Mouse (Mus musculus) embryonic facial prominence, embryonic 10.5 days (tissue): ENCODE measurements around the gene Lama2. TPM values are rescaled to one million over a fixed set of nuclear protein-coding genes. Genes with fewer than 3 reads are reported as not detected.

ENCODE experiments used
- DNase-seq: peaks from one replicate; pipeline ENCODE4 v3.0.0-alpha.2; 2017; ENCODE audit warnings: low spot score
- H3K27ac ChIP-seq: fragments of 300-500 bp; sonication (generic); replicated peaks from 2 replicates; pipeline ENCODE4 v1.5.1; 2016; ENCODE audit warnings: mild to moderate bottlenecking
- H3K27me3 ChIP-seq: fragments of 300-500 bp; sonication (generic); replicated peaks from 2 replicates; pipeline ENCODE4 v1.6.1; 2016; ENCODE audit warnings: low read depth, mild to moderate bottlenecking; ENCODE audit not compliant: poor library complexity, severe bottlenecking
- H3K36me3 ChIP-seq: fragments of 300-500 bp; sonication (generic); replicated peaks from 2 replicates; pipeline ENCODE4 v1.6.1; 2016; ENCODE audit warnings: mild to moderate bottlenecking, moderate library complexity
- H3K4me1 ChIP-seq: fragments of 300-500 bp; sonication (generic); 2 replicates; pipeline ENCODE4 v1.6.1; 2016
- H3K4me3 ChIP-seq: fragments of 300-500 bp; sonication (generic); 2 replicates; pipeline ENCODE4 v1.5.1; 2016; ENCODE audit warnings: mild to moderate bottlenecking, moderate library complexity
- H3K9me3 ChIP-seq: fragments of 300-500 bp; sonication (generic); 2 replicates; pipeline ENCODE4 v1.6.1; 2016; ENCODE audit warnings: mild to moderate bottlenecking
- WGBS: fragments of 180-500 bp; shearing (Covaris S2); methylation state at CpG from one replicate; pipeline ENCODE4 v1.1.7; 2016; 5-methylcytosine and 5-hydroxymethylcytosine counted together
- polyA plus RNA-seq: library from polyadenylated mRNA; unstranded; fragments of >200 nt; fragmentation: Nextera tagmentation; extraction: Ambion mirVana; gene quantifications from 2 replicates; pipeline ENCODE4 v1.2.1, GENCODE M21; 2016

Gene Lama2
- polyA plus RNA-seq, 1 experiment from 2014 or later = 9.6 TPM

- peak; percentile 40 for DNase-seq
- WGBS = 43% methylated on average over 7 of the region's 7 CpGs
- Histone ChIP-seq H3K4me3 (no peak overlapping the region), H3K9me3 (0 out of 2 replicates have a peak, but pooled peaks cover 3% of the 10 kb centered on the region), H3K27me3 (no peaks in the 10 kb centered on the region), H3K36me3 (no peaks in the 10 kb centered on the region), H3K4me1 (0 out of 2 replicates have a peak, but pooled peaks cover 3% of the 10 kb centered on the region), H3K27ac (no peak overlapping the region)
Measured at GRCm38 (mm10) chr10:27344278-27344677, 275.3 kb downstream of the Lama2 start.

DNA sequence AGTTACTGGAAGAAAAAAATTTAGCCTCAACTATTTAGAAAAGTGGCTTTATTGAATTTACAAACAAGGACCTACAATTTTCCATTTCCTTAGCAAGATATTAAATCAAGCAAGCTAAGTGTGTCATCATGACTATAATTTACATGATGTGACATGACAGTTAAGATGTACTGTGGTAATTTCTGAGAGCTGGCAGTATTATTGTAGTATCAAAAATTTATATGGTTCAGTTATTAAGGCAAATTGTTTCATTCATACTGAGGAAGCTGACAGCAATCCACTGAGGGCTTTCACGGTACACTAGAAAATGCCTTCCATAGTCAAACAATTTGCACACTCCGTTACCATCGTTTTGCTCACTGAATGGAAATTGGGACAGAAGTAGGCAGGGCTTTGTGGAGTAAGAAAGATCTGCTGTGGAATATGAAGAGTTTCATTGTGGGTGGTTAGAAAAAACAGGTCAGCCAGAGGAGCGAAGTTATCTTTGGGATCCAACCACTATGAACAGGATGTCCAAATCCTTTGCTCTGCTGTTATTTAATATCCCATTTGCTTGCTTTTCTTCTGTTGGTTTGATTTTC, 297.1 kb downstream of the Lama2 start:
- Histone ChIP-seq H3K9me3 (no peaks in the 10 kb centered on the region), H3K36me3 (no peaks in the 10 kb centered on the region), H3K27ac (no peak overlapping the region), H3K4me1 (no peaks in the 10 kb centered on the region), H3K27me3 (no peaks in the 10 kb centered on the region), H3K4me3 (no peak overlapping the region)
- no peak for DNase-seq
- 89% methylated on average over 4 of the region's 4 CpGs for WGBS

DNA sequence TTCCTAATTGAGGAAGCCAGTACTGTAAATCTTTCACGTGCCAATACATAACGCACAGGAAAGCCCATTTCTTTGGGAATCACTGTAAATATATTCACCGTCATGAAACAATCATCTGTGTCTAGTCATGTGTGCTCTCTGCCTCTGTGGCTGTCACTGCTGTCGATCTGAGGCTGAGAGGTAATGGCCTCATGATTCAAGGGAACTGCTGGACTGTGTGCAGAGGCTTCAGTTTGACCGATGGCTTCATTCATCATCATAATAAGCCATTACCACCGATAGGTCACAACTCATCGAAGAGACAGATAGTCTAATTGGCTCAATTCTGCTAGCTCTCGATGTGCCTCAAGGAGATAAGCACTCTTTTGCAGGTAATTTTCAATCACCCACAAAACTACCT, 312.1 kb downstream of the Lama2 start:
- Histone ChIP-seq H3K27me3 (no peaks in the 10 kb centered on the region), H3K9me3 (no peaks in the 10 kb centered on the region), H3K36me3 (no peaks in the 10 kb centered on the region), H3K4me3 (no peak overlapping the region), H3K4me1 (no peaks in the 10 kb centered on the region), H3K27ac (no peak overlapping the region)
- no peak for DNase-seq
- 87% methylated on average over 8 of the region's 8 CpGs for WGBS

- no peak for DNase-seq
- H3K27ac ChIP-seq = no peak overlapping the region
- no peak overlapping the region for H3K4me3 ChIP-seq
- WGBS = 74% methylated on average over 3 of the region's 3 CpGs
- H3K36me3 ChIP-seq = no peaks in the 10 kb centered on the region
- H3K9me3 ChIP-seq = no peaks in the 10 kb centered on the region
- no peaks in the 10 kb centered on the region for H3K27me3 ChIP-seq
- H3K4me1 ChIP-seq = no peaks in the 10 kb centered on the region
Measured at GRCm38 (mm10) chr10:27305301-27305700, 314.3 kb downstream of the Lama2 start.

- H3K36me3 ChIP-seq = no peaks in the 10 kb centered on the region
- peaks cover 7% of the 10 kb centered on the region; the same call in 1 of the 2 replicates for H3K4me1 ChIP-seq
- DNase-seq = no peak
- H3K9me3 ChIP-seq = no peaks in the 10 kb centered on the region
- H3K27ac ChIP-seq = no peak overlapping the region
- WGBS = 51% methylated on average over 10 of the region's 10 CpGs
- no peaks in the 10 kb centered on the region for H3K27me3 ChIP-seq
- H3K4me3 ChIP-seq = no peak overlapping the region
Measured at GRCm38 (mm10) chr10:27285098-27285860, 334.3 kb downstream of the Lama2 start.

DNA sequence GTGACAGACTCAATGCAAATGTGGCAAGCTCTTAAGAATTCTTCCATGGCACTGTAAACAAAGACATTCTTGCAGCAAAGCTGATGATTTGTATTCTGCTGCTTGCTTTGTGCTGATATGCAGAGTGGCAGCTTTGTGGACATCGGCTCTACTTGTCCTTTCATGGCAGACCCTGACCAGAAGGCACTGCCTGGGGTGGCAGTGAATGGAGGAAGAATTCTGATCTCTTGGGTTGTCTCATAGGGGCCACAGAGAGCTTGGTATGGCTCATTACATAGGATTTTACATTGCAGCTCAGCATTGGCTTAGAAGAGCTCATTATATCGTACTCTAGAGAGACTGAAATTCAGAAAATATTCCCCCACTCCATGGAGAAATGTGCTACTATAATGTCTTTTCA, 352.1 kb downstream of the Lama2 start:
- Histone ChIP-seq H3K36me3 (no peaks in the 10 kb centered on the region), H3K27me3 (no peaks in the 10 kb centered on the region), H3K4me1 (no peaks in the 10 kb centered on the region), H3K27ac (no peak overlapping the region), H3K9me3 (no peaks in the 10 kb centered on the region), H3K4me3 (no peak overlapping the region)
- no peak for DNase-seq
- WGBS = 70% methylated on average over 2 of the region's 2 CpGs

GRCm38 (mm10) chr10:27265812-27266211, 353.7 kb downstream of the Lama2 start:
- no peak for DNase-seq

DNA sequence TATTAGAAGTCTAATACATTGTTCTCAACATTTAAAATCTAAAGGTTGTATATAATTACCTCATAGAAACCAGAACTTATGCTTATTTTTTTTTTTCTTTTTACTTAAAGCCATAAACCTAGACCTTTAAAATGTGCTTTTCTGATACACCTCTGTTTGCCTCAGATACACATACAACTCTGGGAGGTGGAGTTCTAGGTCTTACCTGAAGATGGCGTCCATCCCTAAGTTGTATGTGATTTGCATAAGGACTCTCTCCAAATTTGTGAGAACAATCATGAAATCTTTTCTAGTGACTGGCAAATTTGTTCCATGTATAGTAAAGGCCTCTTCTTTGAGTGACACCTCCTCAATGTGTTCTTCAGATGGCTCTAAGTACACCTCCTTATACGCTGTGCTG, 354.8 kb downstream of the Lama2 start:
- H3K4me1 ChIP-seq = no peaks in the 10 kb centered on the region
- DNase-seq = no peak
- 51% methylated on average over 2 of the region's 2 CpGs for WGBS

More at GRCm38 (mm10) chr10:27265812-27266211, 353.7 kb downstream of the Lama2 start:
- Histone ChIP-seq H3K27me3 (no peaks in the 10 kb centered on the region), H3K4me3 (no peak overlapping the region), H3K36me3 (no peaks in the 10 kb centered on the region), H3K4me1 (no peaks in the 10 kb centered on the region), H3K9me3 (no peaks in the 10 kb centered on the region), H3K27ac (no peak overlapping the region)
- 64% methylated on average over 2 of the region's 2 CpGs for WGBS

DNA sequence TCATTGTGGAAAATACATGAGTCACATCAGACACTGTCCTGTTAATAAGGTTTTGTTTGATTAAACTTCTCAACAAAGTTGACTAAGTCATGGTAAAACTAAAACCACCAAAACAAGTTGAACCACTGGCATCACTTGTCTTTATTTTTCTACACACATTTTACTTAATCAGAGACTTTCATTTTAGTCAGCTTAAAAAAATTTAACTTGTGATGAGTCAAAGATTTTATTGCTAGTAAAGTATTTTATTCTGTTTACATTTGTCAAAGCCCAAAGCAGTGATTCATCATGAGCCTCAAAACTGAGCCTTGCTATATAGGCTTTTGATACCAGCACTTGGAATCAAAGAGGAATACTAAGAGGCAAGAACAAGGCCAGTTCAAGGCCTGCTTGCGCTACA, 369.8 kb downstream of the Lama2 start:
- 97% methylated on average over 1 of the region's 1 CpGs for WGBS
- Histone ChIP-seq H3K27me3 (no peaks in the 10 kb centered on the region), H3K9me3 (no peaks in the 10 kb centered on the region), H3K36me3 (no peaks in the 10 kb centered on the region), H3K27ac (no peak overlapping the region), H3K4me1 (no peaks in the 10 kb centered on the region), H3K4me3 (no peak overlapping the region)
- DNase-seq = no peak

More for the DNA sequence above, 354.8 kb downstream of the Lama2 start:
- Histone ChIP-seq H3K36me3 (no peaks in the 10 kb centered on the region), H3K4me3 (no peak overlapping the region), H3K27me3 (no peaks in the 10 kb centered on the region), H3K27ac (no peak overlapping the region), H3K9me3 (no peaks in the 10 kb centered on the region)

DNA sequence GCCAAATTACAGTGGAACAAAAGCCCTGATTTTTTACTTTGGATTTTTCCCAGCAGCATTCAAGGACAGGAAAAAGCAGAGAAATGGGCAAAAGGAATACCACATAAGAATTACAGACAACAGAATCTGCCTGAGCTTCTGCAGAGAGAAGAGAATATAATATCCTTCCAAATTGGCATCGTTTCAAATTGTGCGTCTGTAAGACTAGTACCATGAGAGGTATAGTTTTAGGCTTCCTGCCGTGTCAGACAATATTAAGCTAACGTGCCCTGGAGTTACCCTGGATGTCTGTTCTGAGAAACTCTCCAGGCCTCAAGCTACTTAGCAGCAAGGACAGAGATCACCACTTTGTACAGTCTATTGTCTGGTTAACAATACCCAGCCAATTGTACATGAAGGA, 384.8 kb downstream of the Lama2 start:
- no peaks in the 10 kb centered on the region for H3K27me3 ChIP-seq
- DNase-seq = no peak
- no peaks in the 10 kb centered on the region for H3K9me3 ChIP-seq
- WGBS = 75% methylated on average over 4 of the region's 4 CpGs
- H3K4me3 ChIP-seq = no peak overlapping the region
- H3K36me3 ChIP-seq = no peaks in the 10 kb centered on the region
- H3K4me1 ChIP-seq = no peaks in the 10 kb centered on the region
- no peak overlapping the region for H3K27ac ChIP-seq

- no peaks in the 10 kb centered on the region for H3K9me3 ChIP-seq
- H3K27ac ChIP-seq = no peak overlapping the region
- 85% methylated on average over 5 of the region's 5 CpGs for WGBS
- no peaks in the 10 kb centered on the region for H3K27me3 ChIP-seq
- no peaks in the 10 kb centered on the region for H3K4me1 ChIP-seq
- DNase-seq = no peak
- no peak overlapping the region for H3K4me3 ChIP-seq
- no peaks in the 10 kb centered on the region for H3K36me3 ChIP-seq
Measured at GRCm38 (mm10) chr10:27233577-27233976, 386.0 kb downstream of the Lama2 start.

DNA sequence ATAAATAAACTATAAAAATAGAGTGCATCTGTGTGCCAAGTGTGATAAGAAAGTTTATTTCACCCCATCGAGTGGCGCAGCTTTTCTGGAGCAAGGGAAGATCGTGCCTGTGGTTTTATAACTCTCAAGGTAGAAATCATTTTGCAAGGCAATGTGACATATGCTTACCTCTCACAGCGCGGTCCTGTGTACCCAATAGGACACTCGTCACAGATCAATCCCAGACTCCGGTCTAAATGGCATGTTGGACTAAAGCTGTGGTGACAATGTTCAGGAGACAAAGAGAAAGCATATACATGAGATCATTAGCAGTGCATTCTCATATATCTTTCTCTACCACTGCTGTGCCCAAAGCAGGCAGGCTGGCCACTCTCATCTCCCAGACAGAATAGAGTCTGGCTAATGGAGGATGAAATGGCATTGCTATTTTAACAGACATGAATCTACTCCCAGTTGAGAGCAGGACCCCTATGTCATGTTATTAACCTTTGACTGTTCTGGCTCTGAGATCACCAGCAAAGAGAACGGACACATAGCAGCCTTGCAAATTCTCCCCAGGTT, 395.7 kb downstream of the Lama2 start:
- Histone ChIP-seq H3K27ac (no peak overlapping the region), H3K4me3 (no peak overlapping the region), H3K36me3 (no peaks in the 10 kb centered on the region), H3K9me3 (no peaks in the 10 kb centered on the region), H3K4me1 (0 out of 2 replicates have a peak, but pooled peaks cover 3% of the 10 kb centered on the region), H3K27me3 (no peaks in the 10 kb centered on the region)
- WGBS = 86% methylated on average over 8 of the region's 8 CpGs
- DNase-seq = no peak
